Mouse (Mus musculus) embryonic stem cell, embryonic (primary cell): Measurements from ENCODE around the gene Gm49321.

Source experiments
- CTCF ChIA-PET, 4 experiments: fragments of 300-600 bp in 2 of 4; fragments of 350-600 bp in 2 of 4; sonication (Branson Sonifier 250); formaldehyde crosslinking; loops; one replicate each; lab custom pipeline; 2022; ENCODE audit warnings: inconsistent platforms in 2 of 4; lab: Charles Lee
- POLR2A ChIA-PET, 4 experiments: fragments of 300-600 bp in 2 of 4; fragments of 350-600 bp in 2 of 4; sonication (Branson Sonifier 250); formaldehyde crosslinking; loops; one replicate each; lab custom pipeline; 2022; ENCODE audit warnings: antibody characterized with exemption in 4 of 4, inconsistent platforms in 1 of 4; lab: Charles Lee

Gm49321 gene

GRCm38 (mm10) chr12:73937353-73937752 is at the start of gene Gm49321:
Gene Gm49321, plus strand, starts transcription at chr12:73937653.
- CTCF ChIA-PET: interaction anchor here in 1 of 4 experiments (0.6 kb wide), 1 partner anchor 387 kb away, joined by 3 read pairs; no protein-coding TSS in a partner anchor
- POLR2A ChIA-PET: interaction anchor here in 1 of 4 experiments (0.7 to 1.3 kb wide), 2 partner anchors 9 to 12 kb away, joined by 3 to 7 read pairs; no protein-coding TSS in a partner anchor

DNA sequence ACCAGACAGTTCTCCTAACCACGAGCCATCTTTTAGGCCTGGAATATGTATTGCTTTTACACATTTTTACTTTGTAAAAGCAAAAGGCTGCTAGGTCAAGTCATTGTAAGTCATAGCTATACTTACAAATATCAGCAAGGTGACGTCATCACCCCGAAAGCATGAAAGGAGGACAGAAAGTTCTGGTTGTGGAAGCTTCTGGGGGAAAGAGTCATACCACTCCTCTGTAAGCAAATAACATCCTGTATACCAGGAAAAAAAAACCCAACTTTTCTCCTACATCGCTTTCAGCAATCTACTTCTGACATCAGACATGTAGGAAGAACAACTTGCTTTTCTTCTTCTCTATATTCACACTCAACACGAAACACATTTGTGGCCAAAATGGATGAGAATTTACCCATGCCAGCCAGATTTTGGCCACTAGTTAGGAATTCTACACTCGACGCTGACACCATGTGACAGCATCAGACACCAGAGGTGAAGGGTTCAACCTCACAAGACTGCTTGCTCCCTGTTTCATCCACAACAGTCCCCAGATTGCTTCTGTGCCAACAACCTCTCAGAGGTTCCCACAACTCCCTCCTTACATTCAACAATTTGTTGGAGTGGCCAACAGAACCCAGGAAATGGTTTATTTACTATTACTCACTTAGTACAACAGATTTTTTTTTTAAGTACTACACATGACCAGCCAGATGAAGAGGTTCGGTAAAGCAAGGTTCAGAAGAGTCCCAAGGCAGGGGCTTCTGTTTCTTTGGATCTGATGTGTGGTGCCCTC is 49.3 kb upstream of the Gm49321 start:
- POLR2A ChIA-PET: no interaction called here
- CTCF ChIA-PET: no interaction called here

GRCm38 (mm10) chr12:73889571-73889970 is 47.9 kb upstream of the Gm49321 start:
- CTCF ChIA-PET: interaction anchor here in 1 of 4 experiments (0.6 kb wide), 1 partner anchor 44 kb away, joined by 4 read pairs; no protein-coding TSS in a partner anchor
- POLR2A ChIA-PET: interaction anchor here in 3 of 4 experiments (0.6 to 1.6 kb wide), 5 partner anchors 19 to 1558 kb away, joined by 3 to 4 read pairs (median 3); no protein-coding TSS in a partner anchor

DNA sequence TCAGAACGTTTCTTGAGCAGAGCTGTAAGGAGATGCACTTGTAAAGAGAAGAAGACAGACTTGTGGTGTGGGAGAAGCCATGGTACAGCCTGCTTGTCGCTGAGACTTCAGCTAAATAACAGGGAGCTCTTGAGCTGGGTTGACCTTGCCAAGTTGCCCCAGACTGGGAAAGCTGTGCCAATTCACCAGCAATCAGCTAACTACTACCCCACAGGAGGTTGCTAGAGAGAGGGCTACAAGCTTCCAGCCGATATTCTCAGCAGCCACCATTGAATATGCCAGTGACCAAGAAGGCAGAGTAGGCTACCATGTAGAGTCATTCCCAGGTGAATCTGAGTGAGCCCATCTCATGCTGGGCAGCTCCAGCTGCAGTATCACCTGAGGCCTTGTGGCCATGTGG is 47.4 kb upstream of the Gm49321 start:
- CTCF ChIA-PET: interaction anchor here in 2 of 4 experiments (0.6 to 0.7 kb wide), 2 partner anchors 43 to 422 kb away, joined by 4 read pairs; no protein-coding TSS in a partner anchor
- POLR2A ChIA-PET: interaction anchor here in 2 of 4 experiments (0.6 to 1.6 kb wide), 3 partner anchors 16 to 132 kb away, joined by 3 to 4 read pairs (median 3); no protein-coding TSS in a partner anchor

GRCm38 (mm10) chr12:73892616-73893015 is 44.8 kb upstream of the Gm49321 start:
- CTCF ChIA-PET: no interaction called here
- POLR2A ChIA-PET: interaction anchor here in 1 of 4 experiments (1.0 kb wide), 1 partner anchor 16 kb away, joined by 3 read pairs; no protein-coding TSS in a partner anchor

- ChIA-PET POLR2A (interaction anchor here in 2 of 4 experiments (0.9 to 2.1 kb wide), 2 partner anchors 12 to 13 kb away, joined by 3 to 10 read pairs; no protein-coding TSS in a partner anchor), CTCF (interaction anchor here in 1 of 4 experiments (0.6 kb wide), 1 partner anchor 12 kb away, joined by 5 read pairs; no protein-coding TSS in a partner anchor)
Observed at GRCm38 (mm10) chr12:73894838-73895237, 42.6 kb upstream of the Gm49321 start.

- CTCF ChIA-PET: interaction anchor here in 1 of 4 experiments (0.6 kb wide), 1 partner anchor 11 kb away, joined by 5 read pairs; no protein-coding TSS in a partner anchor
- POLR2A ChIA-PET: interaction anchor here in 2 of 4 experiments (0.9 to 2.1 kb wide), 2 partner anchors 11 to 12 kb away, joined by 3 to 10 read pairs; no protein-coding TSS in a partner anchor
Observed at GRCm38 (mm10) chr12:73895674-73896073, 41.8 kb upstream of the Gm49321 start.

DNA sequence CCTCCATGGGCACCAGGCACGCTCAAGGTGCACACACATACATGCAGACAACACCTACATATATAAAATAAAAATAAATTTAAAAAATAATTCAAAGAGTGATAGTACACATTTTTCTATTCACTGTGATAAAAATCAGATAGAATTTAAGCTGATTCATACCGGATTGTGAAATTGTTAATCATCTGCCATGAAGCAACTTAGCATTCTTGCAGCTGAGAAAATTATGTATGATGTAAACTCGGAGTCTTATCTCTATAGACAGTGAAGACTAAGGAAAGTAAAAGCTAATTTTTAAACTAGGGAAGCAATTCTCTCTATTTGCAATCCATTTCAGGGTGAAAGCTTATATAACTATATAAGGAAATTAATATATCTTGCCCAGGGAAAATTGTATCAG is 41.0 kb upstream of the Gm49321 start:
- CTCF ChIA-PET: no interaction called here

GRCm38 (mm10) chr12:73898281-73898680 is 39.2 kb upstream of the Gm49321 start:
- CTCF ChIA-PET: no interaction called here
- POLR2A ChIA-PET: interaction anchor here in 3 of 4 experiments (0.7 to 2.7 kb wide), 3 partner anchors 9 to 11 kb away, joined by 3 to 12 read pairs (median 5); no protein-coding TSS in a partner anchor

More for the DNA sequence above, 41.0 kb upstream of the Gm49321 start:
- POLR2A ChIA-PET: interaction anchor here in 2 of 4 experiments (2.1 to 2.7 kb wide), 2 partner anchors 11 kb away, joined by 10 to 12 read pairs; no protein-coding TSS in a partner anchor

- CTCF ChIA-PET: no interaction called here
Observed at GRCm38 (mm10) chr12:73904133-73904934, 33.1 kb upstream of the Gm49321 start.

GRCm38 (mm10) chr12:73905041-73905440 is 32.4 kb upstream of the Gm49321 start:
- ChIA-PET CTCF (no interaction called here), POLR2A (interaction anchor here in 1 of 4 experiments (0.6 to 0.9 kb wide), 2 partner anchors 45 to 57 kb away, joined by 3 read pairs; no protein-coding TSS in a partner anchor)

More at GRCm38 (mm10) chr12:73904133-73904934, 33.1 kb upstream of the Gm49321 start:
- POLR2A ChIA-PET: interaction anchor here in 2 of 4 experiments (0.6 to 0.9 kb wide), 2 partner anchors 46 to 48 kb away, joined by 3 to 6 read pairs; no protein-coding TSS in a partner anchor

DNA sequence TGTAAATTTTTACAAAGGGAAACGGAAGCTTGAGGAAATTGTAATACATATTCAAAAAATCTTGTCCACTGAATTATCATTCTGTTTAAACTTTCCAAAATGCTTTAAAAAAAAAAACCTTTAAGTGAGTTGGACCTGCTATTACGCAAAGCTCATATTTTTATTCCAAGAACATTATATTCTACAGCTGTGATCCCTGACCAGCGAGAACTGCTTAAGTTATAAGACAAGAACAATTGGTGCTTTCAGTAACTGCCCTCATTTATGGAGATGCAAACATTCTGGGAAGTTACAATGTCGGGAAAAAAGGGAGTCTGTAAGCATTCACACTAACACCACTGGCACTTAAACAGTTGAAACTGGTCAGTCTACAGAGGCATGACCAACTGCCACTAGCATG is 31.9 kb upstream of the Gm49321 start:
- CTCF ChIA-PET: no interaction called here

DNA sequence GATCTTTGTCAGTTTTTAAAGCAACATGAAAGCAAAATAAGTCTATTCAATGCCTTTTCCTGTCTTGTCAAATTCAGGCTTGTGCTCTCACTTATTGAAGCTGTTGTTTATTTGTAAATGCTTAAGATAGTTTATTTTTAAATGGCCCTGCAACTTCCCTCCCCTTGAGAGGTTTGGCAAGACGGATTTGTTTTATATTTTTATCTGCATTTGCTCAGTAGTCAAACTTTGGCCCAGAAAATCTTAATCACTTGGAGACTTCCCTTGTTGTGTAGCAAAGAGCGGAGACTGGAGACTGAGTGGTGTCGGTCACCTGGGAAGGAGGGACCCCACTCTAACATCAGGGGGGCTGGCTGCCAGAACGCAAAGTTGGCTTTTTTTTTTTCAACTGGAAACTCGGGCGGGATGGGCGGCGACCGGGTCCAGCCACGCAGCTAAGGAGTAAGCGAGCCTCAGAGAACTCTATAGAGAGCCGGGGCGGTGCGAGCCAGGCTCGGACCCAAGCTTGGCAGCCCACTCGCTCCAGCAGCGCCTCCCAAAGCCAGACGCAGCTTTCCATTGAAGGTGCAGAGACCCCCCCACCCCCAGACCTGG is 30.3 kb upstream of the Gm49321 start:
- ChIA-PET POLR2A (interaction anchor here (0.6 to 3.5 kb wide), 57 partner anchors 9 to 1896 kb away, joined by 3 to 28 read pairs (median 4); partner anchors contain the start of genes Prkch (in 1 of the 4) and Wdr89 (in 1 of the 4)), CTCF (interaction anchor here in 2 of 4 experiments (0.6 to 0.7 kb wide), 2 partner anchors 12 to 25 kb away, joined by 4 to 5 read pairs; no protein-coding TSS in a partner anchor)

More for the DNA sequence above, 31.9 kb upstream of the Gm49321 start:
- POLR2A ChIA-PET: interaction anchor here in 2 of 4 experiments (0.5 to 0.6 kb wide), 2 partner anchors 58 to 692 kb away, joined by 3 read pairs; no protein-coding TSS in a partner anchor

GRCm38 (mm10) chr12:73907673-73908150 is 29.7 kb upstream of the Gm49321 start:
- POLR2A ChIA-PET: interaction anchor here (0.6 to 3.5 kb wide), 61 partner anchors 9 to 1897 kb away, joined by 3 to 28 read pairs (median 4); partner anchors contain the start of genes Prkch (in 1 of the 4) and Wdr89 (in 1 of the 4)
- CTCF ChIA-PET: interaction anchor here in 1 of 4 experiments (0.7 kb wide), 1 partner anchor 228 kb away, joined by 5 read pairs; no protein-coding TSS in a partner anchor

DNA sequence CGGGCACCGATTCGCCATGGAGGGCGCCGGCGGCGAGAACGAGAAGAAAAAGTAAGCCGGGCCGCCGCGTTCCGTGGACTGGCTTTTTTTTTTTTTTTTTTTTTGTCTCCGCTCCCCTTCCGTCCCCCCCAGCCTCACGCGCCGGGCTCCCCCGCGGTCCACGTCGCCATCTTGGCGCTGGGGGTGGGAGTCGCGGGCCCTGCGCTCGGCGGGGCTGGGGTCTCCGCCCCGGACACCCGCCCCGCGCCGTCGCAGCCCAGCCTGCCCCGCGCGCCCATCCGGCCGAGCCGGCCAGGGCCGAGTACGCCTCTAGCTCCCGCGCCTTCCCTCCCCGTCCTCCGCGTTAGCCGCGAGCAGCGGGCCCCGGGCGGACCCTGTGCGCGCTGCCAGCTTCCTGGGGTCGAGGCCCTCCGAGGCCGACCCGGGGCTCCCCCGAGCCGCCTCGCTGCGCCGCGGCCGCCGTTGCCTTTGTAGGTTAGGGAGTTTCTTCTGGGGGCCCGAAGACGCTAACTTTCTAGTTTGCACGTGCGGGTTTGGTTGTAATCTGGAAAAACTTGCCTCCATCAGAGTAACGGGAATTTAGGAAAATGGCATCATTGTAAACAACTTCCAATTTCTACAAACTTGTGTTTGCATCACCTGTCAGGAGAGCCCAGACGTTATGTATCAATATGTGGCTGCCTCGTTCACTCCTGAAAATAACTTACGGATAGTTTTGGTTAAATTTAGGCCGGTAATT is 29.0 kb upstream of the Gm49321 start:
- CTCF ChIA-PET: interaction anchor here in 3 of 4 experiments (0.5 to 0.9 kb wide), 3 partner anchors 229 to 882 kb away, joined by 3 to 5 read pairs (median 3); no protein-coding TSS in a partner anchor
- POLR2A ChIA-PET: interaction anchor here (0.6 to 3.5 kb wide), 36 partner anchors 9 to 1761 kb away, joined by 3 to 28 read pairs (median 4); partner anchors contain the start of gene Wdr89 (in 1 of the 4)

DNA sequence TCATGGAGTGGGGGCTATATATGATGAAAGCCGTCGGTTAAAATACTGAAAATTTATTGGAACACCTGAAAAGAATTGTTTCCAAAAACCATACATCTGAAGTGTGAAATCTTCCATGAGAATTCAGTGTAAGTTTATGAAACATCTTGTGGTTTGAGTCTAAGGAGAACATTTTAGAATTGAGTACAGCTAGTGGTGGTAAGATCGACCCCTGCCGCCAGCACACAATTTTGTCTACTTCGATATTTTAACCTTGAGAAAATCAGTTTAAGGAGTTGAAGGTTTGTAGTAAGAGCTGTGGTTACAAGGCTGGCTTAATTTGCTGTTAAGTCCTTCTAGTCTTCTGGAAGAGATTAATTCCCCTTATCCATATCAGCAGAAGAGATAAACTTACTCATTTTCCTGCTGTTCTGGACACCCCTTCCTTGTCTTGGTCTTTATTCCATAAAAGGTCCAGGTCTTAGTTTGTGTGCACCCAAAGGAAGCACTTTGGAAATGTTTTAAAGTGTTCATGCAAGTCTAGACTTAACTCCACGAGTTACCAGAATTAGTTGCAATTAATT is 28.4 kb upstream of the Gm49321 start:
- ChIA-PET POLR2A (interaction anchor here in 3 of 4 experiments (0.6 to 3.5 kb wide), 19 partner anchors 9 to 387 kb away, joined by 3 to 28 read pairs (median 4); no protein-coding TSS in a partner anchor), CTCF (interaction anchor here in 3 of 4 experiments (0.5 to 0.9 kb wide), 3 partner anchors 47 to 882 kb away, joined by 3 read pairs; no protein-coding TSS in a partner anchor)
